8 mouse cellular contexts compared by ENCODE assay signal in the genomic region with DNA sequence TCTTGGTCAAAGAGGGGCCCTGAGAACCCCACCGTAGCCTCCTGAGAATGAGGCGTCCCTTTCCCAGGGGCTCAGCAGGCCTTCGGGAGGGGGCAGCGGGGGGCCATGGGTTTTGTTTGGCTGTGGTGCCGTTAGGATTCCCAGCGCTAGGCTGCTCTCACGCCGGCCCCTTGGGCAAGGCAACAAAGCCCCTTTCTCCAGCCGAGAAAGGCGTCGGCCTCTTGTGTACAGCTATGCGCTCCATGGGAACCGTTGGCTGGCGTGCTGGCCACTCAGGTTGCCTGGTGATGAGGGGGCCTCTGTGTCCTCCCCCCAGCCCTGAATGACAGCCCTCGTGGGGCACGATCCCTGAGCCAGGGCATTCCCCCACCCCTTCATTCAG. TPM values are rescaled to one million over a fixed set of nuclear protein-coding genes. Genes with fewer than 3 reads are reported as not detected.
DNase-seq lines count a peak whose midpoint lies in the region; ATAC-seq and TF ChIP-seq lines count a peak whose summit lies in the region.

No protein-coding gene starts in this region.

- TF ChIP-seq CTCF in small intestine, adult 2 months (IDR thresholded peaks at IDR 0.05; ENCODE audit: extremely low read depth, insufficient read length, insufficient replicate concordance, low read depth, low read length), result no peak

- DNase-seq in kidney, postnatal 10 days, result peak; percentile 49
- no peak for DNase-seq in kidney, postnatal 36 days
- DNase-seq in brain, embryonic 18.5 days (ENCODE audit: low read depth, low spot score), result peak; percentile 43
- DNase-seq in liver, embryonic 13.5 days, result no peak
- no peak for DNase-seq in adrenal gland, postnatal 25 days

- H3K9ac ChIP-seq in heart, embryonic 14.5 days (ENCODE audit: low read length), result peak overlapping the region; percentile 71
- peak overlapping the region; percentile 86 for H3K9ac ChIP-seq in liver, embryonic 13.5 days

- no peak overlapping the region; a peak in 1 of 4 replicates for H3K27ac ChIP-seq in heart, embryonic 14.5 days (replicated peaks in 1 of 2; ENCODE audit: control insufficient read depth in 1 of 2, insufficient read depth in 1 of 2, low read depth in 2 of 2, low read length in 2 of 2)
- H3K27ac ChIP-seq in liver, embryonic 13.5 days, result peak overlapping the region; percentile 81
- H3K27ac ChIP-seq in small intestine, adult 2 months (ENCODE audit: insufficient read depth, low read depth, low read length), result peak overlapping the region; percentile 25; the same call in 1 of the 2 replicates

- H3K27me3 ChIP-seq in heart, embryonic 14.5 days (ENCODE audit: control insufficient read depth, insufficient read depth, low read length), result peaks cover 57% of the 10 kb centered on the region
- peaks cover 81% of the 10 kb centered on the region for H3K27me3 ChIP-seq in liver, embryonic 13.5 days
- peaks cover 11% of the 10 kb centered on the region; the same call in 1 of the 2 replicates for H3K27me3 ChIP-seq in small intestine, adult 2 months (ENCODE audit: control insufficient read depth, insufficient read depth, low read length)

- no peak for ATAC-seq in heart, embryonic 14.5 days (ENCODE audit: insufficient number of reproducible peaks, insufficient read depth, low FRiP score, low read depth)
- ATAC-seq in liver, embryonic 13.5 days (ENCODE audit: low read depth), result no peak
- ATAC-seq in granulocyte monocyte progenitor cell, adult 5-6 weeks (replicated peaks; ENCODE audit: poor library complexity, severe bottlenecking), result no peak

- WGBS in heart, embryonic 14.5 days, result 4% methylated on average over 16 of the region's 16 CpGs
- 2% methylated on average over 16 of the region's 16 CpGs for WGBS in liver, embryonic 13.5 days (ENCODE audit: insufficient replicate concordance)
- WGBS in small intestine, adult 2 months, result 2% methylated on average over 16 of the region's 16 CpGs

- no peaks in the 10 kb centered on the region for H3K36me3 ChIP-seq in heart, embryonic 14.5 days (ENCODE audit: control insufficient read depth, insufficient read depth, low read length)
- peaks cover 26% of the 10 kb centered on the region for H3K36me3 ChIP-seq in liver, embryonic 13.5 days
- H3K36me3 ChIP-seq in small intestine, adult 2 months (ENCODE audit: control insufficient read depth, insufficient read depth, low read length), result peaks cover 7% of the 10 kb centered on the region; the same call in 1 of the 2 replicates

- peak overlapping the region; percentile 76 for H3K4me2 ChIP-seq in heart, embryonic 14.5 days (ENCODE audit: low read length)
- H3K4me2 ChIP-seq in liver, embryonic 13.5 days, result peak overlapping the region; percentile 87

- peak overlapping the region; percentile 46 to 51 for H3K4me3 ChIP-seq in heart, embryonic 14.5 days (ENCODE audit: control insufficient read depth in 1 of 2, insufficient read depth in 1 of 2, low read depth in 1 of 2, low read length in 2 of 2)
- peak overlapping the region; percentile 75 for H3K4me3 ChIP-seq in liver, embryonic 13.5 days (replicated peaks)
- H3K4me3 ChIP-seq in small intestine, adult 2 months (ENCODE audit: low read depth, low read length), result peak overlapping the region; percentile 77

- TF ChIP-seq POLR2A in small intestine, adult 2 months (IDR thresholded peaks at IDR 0.05; ENCODE audit: low read depth, low read length), result no peak

- H3K9me3 ChIP-seq in heart, embryonic 14.5 days (ENCODE audit: control insufficient read depth, low read length), result no peaks in the 10 kb centered on the region
- no peaks in the 10 kb centered on the region for H3K9me3 ChIP-seq in liver, embryonic 13.5 days (replicated peaks)

- H3K4me1 ChIP-seq in heart, embryonic 14.5 days (ENCODE audit: control insufficient read depth in 2 of 2, insufficient read depth in 2 of 2, low read length in 2 of 2), result peaks cover 27 to 52% of the 10 kb centered on the region in 2 experiments
- peaks cover 87% of the 10 kb centered on the region for H3K4me1 ChIP-seq in liver, embryonic 13.5 days (replicated peaks)
- peaks cover 37% of the 10 kb centered on the region for H3K4me1 ChIP-seq in small intestine, adult 2 months (ENCODE audit: control insufficient read depth, insufficient read depth, insufficient read length, low read length)

RNA-seq across cellular contexts. Expression of a gene that starts 1.5 kb away (rescaled TPM):
- polyA plus RNA-seq in heart, embryonic 14.5 days (2014; fragmentation: Nextera tagmentation; extraction: Ambion mirVana), result 3.8 and 6.4 TPM in 2 replicates
- polyA plus RNA-seq in liver, embryonic 13.5 days (2015; fragmentation: Nextera tagmentation; extraction: Ambion mirVana), result 7.6 and 8.0 TPM in 2 replicates
- polyA plus RNA-seq in small intestine, adult 2 months (2012; rRNA removed), result 25.6 and 29.9 TPM in 2 replicates
- 8.2 and 9.9 TPM in 2 replicates for total RNA-seq in granulocyte monocyte progenitor cell, adult 5-6 weeks (2014; fragmentation: Nextera tagmentation)
- 1.9 and 14.6 TPM in 2 replicates for total RNA-seq in granulocyte monocyte progenitor cell, adult 5-6 weeks (2017)
- total RNA-seq in adrenal gland, postnatal 25 days (2021), result 9.6 and 16.8 TPM in 2 replicates

RNA-seq across cellular contexts. Expression of a gene that starts 40.2 kb away (rescaled TPM):
- polyA plus RNA-seq in heart, embryonic 14.5 days (2014; fragmentation: Nextera tagmentation; extraction: Ambion mirVana), result 32.8 and 35.7 TPM in 2 replicates
- 4.8 and 4.9 TPM in 2 replicates for polyA plus RNA-seq in liver, embryonic 13.5 days (2015; fragmentation: Nextera tagmentation; extraction: Ambion mirVana)
- 35.3 and 72.5 TPM in 2 replicates for polyA plus RNA-seq in small intestine, adult 2 months (2012; rRNA removed)
- total RNA-seq in granulocyte monocyte progenitor cell, adult 5-6 weeks (2014; fragmentation: Nextera tagmentation), result 42.0 and 47.9 TPM in 2 replicates
- total RNA-seq in granulocyte monocyte progenitor cell, adult 5-6 weeks (2017), result 8.7 and 9.2 TPM in 2 replicates
- 121 and 195 TPM in 2 replicates for total RNA-seq in adrenal gland, postnatal 25 days (2021)

RNA-seq across cellular contexts. Expression of a gene that starts 43.8 kb away (rescaled TPM):
- polyA plus RNA-seq in heart, embryonic 14.5 days (2014; fragmentation: Nextera tagmentation; extraction: Ambion mirVana), result not detected in 2 replicates
- polyA plus RNA-seq in liver, embryonic 13.5 days (2015; fragmentation: Nextera tagmentation; extraction: Ambion mirVana), result 4.6 and 4.9 TPM in 2 replicates
- polyA plus RNA-seq in small intestine, adult 2 months (2012; rRNA removed), result not detected in 2 replicates
- total RNA-seq in granulocyte monocyte progenitor cell, adult 5-6 weeks (2014; fragmentation: Nextera tagmentation), result not detected in 2 replicates
- total RNA-seq in granulocyte monocyte progenitor cell, adult 5-6 weeks (2017), result not detected in 2 replicates
- not detected in 2 replicates for total RNA-seq in adrenal gland, postnatal 25 days (2021)

Comparison
In these comparisons a context has a peak if more than half of its experiments do, and no peak if none do; other contexts are left out.
1. DNase-seq: peak in kidney, postnatal 10 days (single experiment) and brain, embryonic 18.5 days (single experiment); none in kidney, postnatal 36 days (0 of 2), liver, embryonic 13.5 days (single experiment) and adrenal gland, postnatal 25 days (single experiment).
2. H3K27ac ChIP-seq: peak in liver, embryonic 13.5 days (single experiment) and small intestine, adult 2 months (single experiment); none in heart, embryonic 14.5 days (0 of 2).
3. Peak in every context shown above with its lines, with median percentiles within 50 percentile points of each other: H3K4me3 ChIP-seq.